Mouse (Mus musculus) adrenal gland, adult (tissue): ENCODE results near the gene Srgap2.

Source experiments
- DNase-seq, 2 experiments: peaks; one replicate each; pipeline ENCODE4 v3.0.0; 2022 to 2023; ENCODE audit warnings: low spot score in 1 of 2; ENCODE audit not compliant: inconsistent age in 2 of 2

The Srgap2 gene

GRCm38 (mm10) chr1:131475306-131475705 is 51.8 kb downstream of the Srgap2 start:
- peak in 1 of 2 experiments; percentile 53 for DNase-seq

DNA sequence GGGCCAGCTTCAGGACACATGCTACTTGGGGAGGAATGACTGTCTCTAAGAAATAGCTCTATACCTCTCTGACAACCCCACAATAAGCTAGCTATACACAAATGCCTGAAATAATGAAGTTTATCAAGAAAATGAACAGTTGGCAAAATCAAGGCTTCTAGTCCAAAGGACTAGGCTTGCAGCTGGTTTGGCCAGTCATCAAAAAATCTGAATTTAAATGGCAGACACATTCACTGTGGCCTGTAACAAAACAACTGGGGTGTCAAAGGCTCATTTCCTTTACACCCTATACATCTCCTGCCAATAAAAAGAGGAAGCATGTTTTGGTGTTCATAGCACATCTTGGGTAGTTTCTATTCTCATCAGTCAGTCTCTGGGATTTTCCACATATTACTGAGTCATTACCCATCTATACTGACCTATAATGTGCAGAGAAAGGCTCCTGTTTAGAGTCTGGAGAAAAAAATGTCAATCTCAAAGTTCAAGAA is 53.5 kb downstream of the Srgap2 start:
- no peak for DNase-seq

- no peak for DNase-seq
These were observed 56.6 kb downstream of the Srgap2 start for GRCm38 (mm10) chr1:131470597-131470996.

GRCm38 (mm10) chr1:131465855-131466254 is 61.3 kb downstream of the Srgap2 start:
- DNase-seq, result peak in 1 of 2 experiments; percentile 46

DNA sequence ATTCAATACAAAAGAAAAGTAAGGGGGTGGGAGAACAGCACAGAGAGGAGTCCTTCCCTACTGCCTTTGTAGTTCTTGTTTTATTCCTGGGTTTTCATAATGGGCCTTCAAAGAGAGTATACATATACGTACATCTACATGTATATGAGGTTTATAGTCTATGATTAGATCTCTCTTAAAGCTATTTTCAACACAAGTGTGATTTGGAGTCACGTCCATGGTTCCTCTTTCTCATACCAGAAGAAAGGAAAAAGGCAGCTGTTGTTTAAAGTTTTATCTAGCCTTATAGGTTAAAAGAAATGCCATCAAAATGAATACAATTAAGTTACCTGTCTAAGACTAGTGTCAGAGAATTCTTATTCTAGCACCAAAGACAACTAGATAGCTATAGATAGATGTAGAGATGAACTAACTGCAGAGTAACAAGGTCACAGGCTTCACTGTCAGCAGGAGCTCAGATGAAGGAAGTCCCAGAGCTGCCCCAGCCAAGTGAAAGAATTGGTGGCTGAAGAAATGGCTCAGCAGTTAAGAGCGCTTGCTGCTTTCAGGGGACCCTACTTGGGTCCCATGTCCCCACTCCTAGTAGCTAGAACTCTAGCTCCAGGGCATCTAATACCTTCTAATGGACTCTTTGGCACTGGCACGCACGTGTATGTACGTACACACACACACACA is 63.1 kb downstream of the Srgap2 start:
- DNase-seq, result no peak

- no peak for DNase-seq
These were observed 64.5 kb downstream of the Srgap2 start for GRCm38 (mm10) chr1:131462541-131463067.

GRCm38 (mm10) chr1:131460914-131461530 is 66.1 kb downstream of the Srgap2 start:
- DNase-seq, result no peak

DNA sequence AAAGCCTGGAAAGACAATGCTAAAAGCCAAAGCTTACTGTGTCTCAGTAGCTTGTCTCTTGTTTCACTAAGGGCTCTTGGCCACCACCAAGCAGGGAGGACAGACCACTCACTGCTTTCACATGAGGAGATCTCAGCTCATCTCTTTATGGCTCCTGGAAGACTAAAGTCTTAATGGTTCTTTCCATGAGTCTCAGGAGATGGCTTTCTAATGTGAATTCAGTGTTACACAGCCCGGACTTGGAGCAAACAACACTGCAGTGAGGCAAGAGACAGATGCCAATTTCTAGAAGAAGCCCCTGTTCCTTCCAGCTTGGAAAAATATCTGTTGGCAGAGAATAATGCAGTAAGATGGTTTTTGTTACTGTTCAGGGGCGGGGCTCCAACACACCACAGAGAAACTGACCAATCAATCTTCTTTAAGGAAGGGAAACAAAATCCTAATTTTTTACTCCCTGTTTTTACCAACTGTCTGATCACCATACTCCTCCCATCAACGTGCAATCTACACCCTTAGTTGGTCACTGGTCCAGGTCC is 71.7 kb downstream of the Srgap2 start:
- no peak for DNase-seq

- DNase-seq, result no peak
These were observed 72.8 kb downstream of the Srgap2 start for GRCm38 (mm10) chr1:131454386-131454785.

DNA sequence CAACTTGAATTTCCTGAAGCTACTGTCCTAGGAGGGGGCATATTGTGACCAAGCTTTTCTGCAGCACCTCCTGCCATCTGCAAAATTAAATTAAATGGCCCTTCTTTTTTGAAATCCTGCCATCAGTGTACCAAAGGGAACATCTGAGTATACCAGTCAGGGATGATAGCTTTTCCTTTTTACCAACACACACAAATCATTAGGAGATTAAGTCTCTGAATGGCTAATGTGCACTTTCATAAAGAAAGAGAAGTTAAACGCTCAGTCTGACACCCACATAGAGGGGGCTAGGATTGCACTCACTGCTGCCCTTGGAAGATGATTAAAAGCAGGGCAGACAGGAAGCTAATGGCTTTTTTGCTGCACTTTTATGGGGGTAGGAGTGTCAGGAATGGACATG is 73.8 kb downstream of the Srgap2 start:
- no peak for DNase-seq

DNA sequence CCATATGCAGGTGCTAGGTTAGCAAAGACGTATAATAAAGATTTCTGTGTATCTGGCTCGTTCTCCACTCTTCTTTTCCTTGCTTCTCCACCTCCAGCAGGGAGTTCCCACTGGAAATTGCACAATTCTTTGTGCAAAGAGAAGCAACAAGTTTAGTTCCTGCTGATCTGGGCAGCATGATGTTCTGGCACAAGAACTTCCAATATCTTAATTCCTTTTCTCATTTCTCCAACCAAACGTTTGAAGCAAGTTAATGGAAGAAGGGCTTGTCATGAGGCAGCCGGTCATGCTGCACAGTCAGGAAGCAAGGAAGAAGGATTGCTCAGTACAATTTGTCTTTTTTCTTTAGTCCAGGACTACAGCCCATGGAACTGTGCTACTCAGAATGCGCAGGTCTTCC is 78.8 kb downstream of the Srgap2 start:
- no peak for DNase-seq

- DNase-seq, result no peak
These were observed 79.8 kb downstream of the Srgap2 start for GRCm38 (mm10) chr1:131447333-131447732.

DNA sequence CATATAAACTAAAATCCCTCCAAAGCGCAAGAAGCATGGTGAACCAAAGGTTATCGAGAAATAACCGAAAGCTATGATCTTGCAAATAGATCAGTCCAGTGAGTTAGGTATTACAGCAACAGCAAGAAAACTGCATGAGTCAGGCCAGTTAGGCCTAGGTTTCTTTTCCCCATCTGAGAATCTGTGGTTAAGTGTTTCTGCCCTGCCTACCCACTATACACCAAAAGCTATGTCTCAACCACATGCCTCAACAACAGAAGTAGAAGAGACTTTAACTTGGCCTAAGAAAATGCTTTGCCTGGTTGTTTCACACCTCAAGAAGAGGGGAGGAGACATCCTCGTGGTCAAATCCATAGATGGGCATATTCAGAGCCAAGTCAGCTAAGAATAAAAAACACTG is 80.6 kb downstream of the Srgap2 start:
- no peak for DNase-seq

- DNase-seq, result no peak
These were observed 88.6 kb downstream of the Srgap2 start for GRCm38 (mm10) chr1:131438556-131438955.

- DNase-seq, result no peak
These were observed 89.2 kb downstream of the Srgap2 start for GRCm38 (mm10) chr1:131437975-131438374.

DNA sequence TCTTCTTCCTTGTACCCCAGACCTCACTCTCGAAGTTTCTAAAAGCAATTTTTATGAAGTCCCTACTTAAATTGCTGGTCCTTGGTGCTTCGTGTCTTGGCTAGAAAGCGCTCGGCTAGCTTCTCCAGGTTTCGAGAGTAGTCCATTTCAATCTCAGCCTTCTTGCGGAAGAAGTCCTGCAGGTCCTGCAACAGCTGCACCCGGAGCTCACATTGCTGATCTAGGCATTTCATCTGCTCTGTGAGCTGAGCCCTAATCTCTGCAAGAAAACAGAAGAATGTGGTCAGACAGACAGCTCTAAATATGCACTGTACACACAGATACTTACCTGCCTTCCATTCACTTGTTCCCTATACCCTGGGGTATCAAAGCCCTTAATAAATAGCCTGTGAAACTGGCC is 90.5 kb downstream of the Srgap2 start:
- no peak for DNase-seq

GRCm38 (mm10) chr1:131431456-131432246 is 95.5 kb downstream of the Srgap2 start:
- peak; percentile 20 to 54 for DNase-seq

DNA sequence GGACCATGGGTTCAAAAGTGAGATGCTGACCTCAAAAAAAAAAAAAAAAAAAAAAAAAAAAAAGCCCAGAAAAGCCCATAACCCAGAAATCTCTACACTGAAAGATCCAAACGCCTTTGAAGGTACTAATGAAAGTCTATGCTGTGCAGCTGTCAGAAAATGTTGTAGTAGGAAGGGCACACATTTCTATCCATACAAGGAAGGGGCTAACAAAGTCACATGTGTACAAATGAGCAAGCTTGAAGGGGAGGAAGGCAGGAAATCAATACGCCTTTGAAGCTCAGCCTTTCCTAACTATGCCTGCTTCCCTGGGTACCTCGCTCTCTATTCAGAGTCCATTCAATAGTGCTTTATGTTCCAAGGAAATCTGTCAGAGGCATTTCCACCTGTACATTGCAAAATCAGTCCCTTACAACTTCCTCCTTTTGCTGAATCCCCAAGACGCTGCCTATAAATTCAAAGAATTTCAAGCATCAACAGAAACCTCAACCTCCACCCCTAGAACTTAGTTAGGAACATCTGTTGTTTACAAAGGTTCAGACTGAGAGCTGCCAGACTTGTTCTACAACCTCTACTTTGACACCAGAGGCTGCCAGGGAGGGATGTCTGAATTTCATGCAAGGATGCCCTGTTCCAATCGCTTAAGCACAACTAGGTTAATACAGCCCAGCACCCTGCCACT is 99.9 kb downstream of the Srgap2 start:
- no peak for DNase-seq

DNA sequence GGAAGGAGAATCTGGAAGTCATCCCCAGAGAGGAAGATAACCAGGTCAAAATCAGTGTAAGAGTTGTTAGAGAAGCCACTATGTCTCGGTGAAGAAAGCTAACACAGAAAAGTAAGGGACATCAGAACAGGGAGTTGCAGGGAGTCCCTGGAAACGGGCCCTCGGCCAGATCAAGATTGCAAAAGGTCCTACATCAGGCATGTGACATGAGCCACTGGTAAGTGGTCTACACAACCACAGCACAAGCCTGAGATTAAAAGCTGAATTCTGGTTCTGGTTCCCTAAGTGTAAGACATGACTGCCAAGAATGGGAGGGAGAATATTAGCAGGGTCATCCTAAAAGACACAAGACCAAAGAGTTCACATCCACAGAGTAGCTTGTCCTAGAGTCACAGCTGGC is 104.1 kb downstream of the Srgap2 start:
- DNase-seq, result peak; percentile 19 to 48

DNA sequence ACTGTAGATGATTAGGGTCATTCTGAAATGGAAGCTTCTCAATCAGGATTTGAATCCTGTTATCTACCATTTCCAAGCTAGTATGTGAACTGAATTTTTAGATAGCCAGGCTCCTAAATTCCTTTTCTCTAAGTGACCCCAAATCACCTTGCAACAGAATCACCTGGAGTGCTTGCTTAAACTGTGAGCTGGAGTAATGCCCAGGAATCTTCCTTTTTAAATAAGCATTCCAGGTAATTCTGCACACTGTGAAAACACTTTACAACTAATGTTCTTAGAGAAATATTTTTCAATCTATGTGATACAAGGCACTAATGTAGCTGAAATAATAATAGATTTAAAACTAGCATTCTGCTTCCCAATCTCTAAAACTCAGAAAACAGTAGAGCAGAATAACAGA is 106.0 kb downstream of the Srgap2 start:
- DNase-seq, result no peak

DNA sequence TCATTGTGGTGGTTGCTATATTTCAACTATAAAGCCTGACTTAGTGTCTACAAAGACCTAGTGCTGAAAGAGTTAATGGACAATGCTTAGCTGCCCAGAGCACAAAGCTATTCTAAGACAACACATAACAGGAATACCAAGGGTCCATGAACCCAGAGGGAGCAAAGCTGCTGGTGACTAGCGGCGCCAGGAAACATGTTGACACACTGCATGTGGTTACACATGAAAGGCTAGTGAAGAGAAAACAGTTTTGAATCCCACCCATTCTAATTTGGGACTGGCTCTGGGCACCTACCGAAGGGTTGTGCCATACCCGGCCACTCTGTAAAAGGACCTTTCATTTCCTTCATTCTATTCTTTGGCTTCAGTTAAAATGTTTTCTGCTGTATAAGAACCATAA is 106.5 kb downstream of the Srgap2 start:
- DNase-seq, result no peak
